Mouse (Mus musculus): Measurements from ENCODE around the gene Tbc1d2b. TPM values are rescaled to one million over a fixed set of nuclear protein-coding genes. Genes with fewer than 3 reads are reported as not detected.

Tbc1d2b gene
- polyA plus RNA-seq, 1 experiment from 2014 or later = 5.4 TPM

- ATAC-seq (replicated peaks; ENCODE audit: insufficient number of reproducible peaks, insufficient read depth, low FRiP score, low read depth) = no peak
- WGBS = 62% methylated on average over 4 of the region's 4 CpGs
Measured at GRCm38 (mm10) chr9:90164670-90165453, 105.7 kb downstream of the Tbc1d2b start.

DNA sequence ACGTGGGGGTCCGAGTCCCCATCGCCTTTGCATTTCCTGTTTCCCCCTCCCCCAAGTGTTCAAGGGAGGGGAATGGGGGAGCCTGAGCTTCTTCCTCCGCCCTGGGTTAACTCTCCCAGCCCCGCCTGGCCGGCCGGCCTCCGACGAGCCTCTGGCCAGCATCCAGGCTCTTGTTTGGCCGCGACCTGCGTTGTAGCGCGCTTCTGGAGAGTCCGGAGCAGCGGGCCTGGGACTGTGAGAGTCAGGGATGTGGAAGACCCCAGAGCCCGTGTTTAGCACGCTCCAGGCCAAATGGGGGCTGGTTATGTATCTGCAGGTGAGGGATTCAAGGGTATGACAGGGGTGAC, 106.9 kb downstream of the Tbc1d2b start:
- Histone ChIP-seq H3K27me3 (no peaks in the 10 kb centered on the region), H3K4me1 (replicated peaks) (peaks cover 31% of the 10 kb centered on the region), H3K9ac (peak overlapping the region; percentile 66), H3K27ac (peak overlapping the region; percentile 65), H3K36me3 (no peaks in the 10 kb centered on the region), H3K4me2 (peak overlapping the region; percentile 99), H3K4me3 (peak overlapping the region; percentile 76), H3K9me3 (replicated peaks) (no peaks in the 10 kb centered on the region)
- under 1% methylated on average over 18 of the region's 18 CpGs for WGBS
- peak; percentile 27; the same call in 1 of the 2 replicates for ATAC-seq (replicated peaks; ENCODE audit: insufficient number of reproducible peaks, insufficient read depth, low FRiP score, low read depth)

More at GRCm38 (mm10) chr9:90164670-90165453, 105.7 kb downstream of the Tbc1d2b start:
- Histone ChIP-seq H3K36me3 (no peaks in the 10 kb centered on the region), H3K4me2 (peak overlapping the region; percentile 99; the same call in 1 of the 2 replicates), H3K27ac (no peak overlapping the region), H3K9me3 (replicated peaks) (no peaks in the 10 kb centered on the region), H3K27me3 (no peaks in the 10 kb centered on the region), H3K4me3 (0 out of 2 replicates have a peak overlapping the region, but pooled peaks have one; percentile 76), H3K9ac (no peak overlapping the region), H3K4me1 (replicated peaks) (peaks cover 31% of the 10 kb centered on the region)

DNA sequence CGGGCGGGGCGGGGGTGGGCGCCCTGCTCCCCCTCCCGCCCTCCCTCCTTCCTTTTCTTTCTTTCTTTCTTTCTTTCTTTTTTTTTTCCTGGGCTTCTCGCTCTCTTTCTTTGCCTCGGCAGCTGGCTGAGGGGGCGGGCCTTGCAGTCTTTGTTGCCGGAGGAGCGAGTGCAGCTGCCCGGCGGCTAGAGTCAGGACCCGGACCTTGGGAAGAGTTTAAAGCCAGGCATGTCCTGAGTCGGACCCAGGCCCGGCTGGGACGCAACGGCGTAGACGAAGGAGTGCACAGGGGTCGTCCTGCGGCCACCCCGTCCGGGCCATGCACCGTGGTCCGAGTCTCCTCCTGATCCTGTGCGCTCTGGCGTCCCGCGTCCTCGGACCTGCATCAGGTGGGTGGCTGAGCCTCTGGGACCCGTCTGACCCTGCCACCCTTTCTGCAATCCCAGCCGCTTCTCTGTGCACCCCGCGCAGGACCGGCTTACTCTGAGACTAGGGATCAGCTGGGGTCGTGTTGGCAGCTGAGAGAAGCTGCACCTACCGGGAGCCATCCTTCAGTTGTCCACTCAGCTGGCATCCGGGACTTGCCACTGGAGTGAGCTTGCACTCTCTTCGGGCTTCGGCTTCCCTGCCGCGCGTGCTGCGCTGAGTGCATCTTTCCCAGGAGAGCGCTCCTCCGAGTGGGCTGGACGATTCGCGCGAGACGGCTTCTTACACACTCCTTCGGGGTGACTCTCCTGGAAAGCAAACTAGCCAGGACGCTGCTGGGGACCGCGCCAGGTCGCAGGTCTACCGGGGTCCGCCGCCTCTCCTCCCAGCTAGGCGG, 107.5 kb downstream of the Tbc1d2b start, which contains the start of gene Adamts7:
TSS of gene Adamts7 (plus strand) at position 144 of the 823 bp plus-strand sequence.
- peak; percentile 25 for ATAC-seq (replicated peaks; ENCODE audit: insufficient number of reproducible peaks, insufficient read depth, low FRiP score, low read depth)
- Histone ChIP-seq H3K36me3 (no peaks in the 10 kb centered on the region), H3K4me3 (peak within 1 kb of the TSS; percentile 76), H3K9ac (peak within 1 kb of the TSS; percentile 66), H3K27me3 (no peaks in the 10 kb centered on the region), H3K27ac (peak within 1 kb of the TSS; percentile 65), H3K4me2 (peak within 1 kb of the TSS; percentile 99), H3K4me1 (replicated peaks) (peaks cover 31% of the 10 kb centered on the region), H3K9me3 (replicated peaks) (no peaks in the 10 kb centered on the region)
- under 1% methylated on average over 55 of the region's 60 CpGs for WGBS

DNA sequence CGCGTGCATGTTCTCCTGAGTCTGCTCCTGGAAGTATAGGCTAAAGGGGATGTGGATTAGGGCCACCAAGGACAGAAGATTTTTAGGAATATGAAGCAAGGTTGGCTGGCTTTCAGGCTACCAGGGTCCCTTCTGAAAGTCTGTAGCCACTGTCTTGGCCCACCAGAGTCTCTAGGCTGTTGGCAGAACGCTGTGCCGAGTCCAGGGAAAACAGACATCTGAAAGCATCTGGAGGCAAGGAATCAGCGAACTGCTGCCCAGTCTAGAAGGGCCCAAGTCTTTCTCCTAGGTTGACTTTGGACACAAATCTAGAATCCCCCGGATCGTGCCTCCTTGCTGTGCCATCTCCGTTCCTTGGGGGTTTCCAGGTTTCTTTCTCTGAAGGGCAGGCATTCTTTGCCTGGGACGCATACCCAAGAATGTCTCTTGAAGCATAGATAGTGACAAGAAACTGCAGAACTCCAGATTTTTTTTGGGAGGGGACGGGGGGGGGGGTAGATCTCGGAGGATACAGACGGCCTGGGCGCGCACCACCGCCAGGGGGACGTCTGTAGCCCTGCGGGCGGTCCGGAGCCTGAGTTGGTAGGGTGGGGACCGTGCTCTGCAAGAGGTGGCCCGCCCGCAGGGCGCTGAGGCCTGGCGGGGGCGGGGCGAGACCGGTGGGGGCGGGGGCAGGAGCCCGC, 108.2 kb downstream of the Tbc1d2b start:
- Histone ChIP-seq H3K27me3 (no peaks in the 10 kb centered on the region), H3K9me3 (replicated peaks) (no peaks in the 10 kb centered on the region), H3K36me3 (no peaks in the 10 kb centered on the region), H3K9ac (peak overlapping the region; percentile 66), H3K4me1 (replicated peaks) (peaks cover 31% of the 10 kb centered on the region), H3K27ac (peak overlapping the region; percentile 65), H3K4me2 (peak overlapping the region; percentile 99), H3K4me3 (peak overlapping the region; percentile 76)
- ATAC-seq (replicated peaks; ENCODE audit: insufficient number of reproducible peaks, insufficient read depth, low FRiP score, low read depth) = peak; percentile 84
- WGBS = 9% methylated on average over 25 of the region's 29 CpGs

Other genes with a start within 250 kb of the Tbc1d2b start
- gene Ctsh, start 216.7 kb downstream of the Tbc1d2b start, polyA plus RNA-seq (2015; fragmentation: Nextera tagmentation; extraction: Ambion mirVana) = 69.4 and 79.0 TPM in 2 replicates
- gene Morf4l1, start 156.0 kb downstream of the Tbc1d2b start, polyA plus RNA-seq (2015; fragmentation: Nextera tagmentation; extraction: Ambion mirVana) = 298 and 299 TPM in 2 replicates
- 8.9 and 11.3 TPM in 2 replicates for gene Adamts7, start 107.7 kb downstream of the Tbc1d2b start, polyA plus RNA-seq (2015; fragmentation: Nextera tagmentation; extraction: Ambion mirVana)

Measured in heart, embryonic 15.5 days (tissue).